Mouse (Mus musculus) embryo, embryonic 11 days (tissue): ENCODE results near the gene Ctxn1.

Experiments
- DNase-seq: peaks from one replicate; pipeline ENCODE4 v3.0.0-alpha.2; 2015

Gene Ctxn1

DNA sequence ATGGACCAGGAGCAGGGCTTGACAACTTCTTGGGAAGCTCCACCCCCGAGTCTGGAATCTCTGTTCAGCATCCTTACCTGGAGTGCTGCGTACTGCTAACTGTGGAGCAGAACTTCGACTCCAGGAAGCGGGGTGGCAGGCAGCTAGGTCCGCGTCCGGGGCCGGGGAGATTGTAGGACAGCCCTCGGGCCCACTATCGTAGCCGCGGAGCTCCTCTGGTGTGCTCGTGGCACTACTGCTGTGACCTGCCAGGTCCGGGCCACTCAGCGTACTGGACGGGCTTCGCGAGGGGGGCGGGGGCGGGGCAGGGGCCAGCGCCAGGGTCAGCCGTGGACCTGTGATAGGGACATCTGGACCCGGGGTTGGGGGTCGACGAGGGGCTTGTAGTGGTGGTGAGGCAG lies 46.3 kb downstream of the Ctxn1 start:
- DNase-seq: peak; percentile 39

DNA sequence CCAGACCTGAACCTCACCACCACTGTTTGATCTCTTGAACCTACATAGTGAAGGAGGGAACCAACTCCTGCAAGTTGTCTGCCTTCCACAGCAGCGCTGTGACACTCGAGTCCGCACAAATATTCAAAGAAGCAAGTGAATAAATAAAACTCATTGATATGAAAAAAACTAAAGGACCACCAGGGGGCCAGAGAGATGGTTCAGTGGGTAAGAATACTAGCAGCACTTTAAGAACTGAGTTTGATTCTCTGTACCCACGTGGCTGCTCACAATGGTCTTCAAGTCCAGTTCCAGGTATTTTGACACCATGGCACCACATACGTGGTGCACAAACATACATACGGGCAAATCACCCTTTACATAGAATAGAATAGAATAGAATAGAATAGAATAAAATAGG lies 48.0 kb downstream of the Ctxn1 start:
- no peak for DNase-seq
